Mouse (Mus musculus) stomach, postnatal 0 days (tissue): Measurements from ENCODE around the gene Gps2. TPM values are rescaled to one million over a fixed set of nuclear protein-coding genes. Genes with fewer than 3 reads are reported as not detected.

Source experiments
- ATAC-seq: fragments of 200-750 bp; cut with Nextera tagmentation; 2 replicates; pipeline ENCODE4 v1.8.0; 2017; ENCODE audit not compliant: low FRiP score, low TSS enrichment
- DNase-seq: peaks from one replicate; pipeline ENCODE4 v3.0.0-alpha.2; 2016; ENCODE audit warnings: low spot score
- H3K27ac ChIP-seq: fragments of 300-500 bp; sonication (generic); replicated peaks from 2 replicates; pipeline ENCODE4 v1.5.1; 2014; ENCODE audit warnings: mild to moderate bottlenecking, control low read depth
- H3K27me3 ChIP-seq: fragments of 300-500 bp; sonication (generic); 2 replicates; pipeline ENCODE4 v1.6.1; 2014; ENCODE audit warnings: low read length; ENCODE audit not compliant: control insufficient read depth, insufficient read depth
- H3K36me3 ChIP-seq: fragments of 300-500 bp; sonication (generic); 2 replicates; pipeline ENCODE4 v1.6.1; 2014; ENCODE audit warnings: low read length, mixed read lengths; ENCODE audit not compliant: control insufficient read depth, insufficient read depth
- H3K4me1 ChIP-seq: fragments of 300-500 bp; sonication (generic); replicated peaks from 2 replicates; pipeline ENCODE4 v1.6.1; 2014; ENCODE audit warnings: antibody characterized with exemption; ENCODE audit not compliant: control insufficient read depth, insufficient read depth
- H3K4me2 ChIP-seq: fragments of 300-500 bp; sonication (generic); replicated peaks from 2 replicates; pipeline ENCODE4 v1.6.1; 2014; ENCODE audit warnings: low read depth, mild to moderate bottlenecking, control low read depth, moderate library complexity
- H3K4me3 ChIP-seq: fragments of 300-500 bp; sonication (generic); 2 replicates; pipeline ENCODE4 v1.5.1; 2014; ENCODE audit warnings: low read depth, low read length, control low read depth
- H3K9ac ChIP-seq: fragments of 300-500 bp; sonication (generic); 2 replicates; pipeline ENCODE4 v1.6.1; 2014; ENCODE audit warnings: mild to moderate bottlenecking, low read length, control low read depth, mixed read lengths
- H3K9me3 ChIP-seq: fragments of 300-500 bp; sonication (generic); 2 replicates; pipeline ENCODE4 v1.6.1; 2016; ENCODE audit warnings: low read length; ENCODE audit not compliant: control insufficient read depth
- CTCF ChIP-seq: IDR thresholded peaks from 2 replicates; pipeline ENCODE4 v1.5.1; 2016; ENCODE audit warnings: antibody characterized with exemption, low read depth, mild to moderate bottlenecking, moderate library complexity
- EP300 ChIP-seq: optimal IDR thresholded peaks from 2 replicates; pipeline ENCODE3; 2016; ENCODE audit warnings: antibody characterized with exemption
- WGBS: fragments of 180-500 bp; shearing (Covaris S2); extraction: QIAGEN DNeasy Blood & Tissue Kit; methylation state at CpG from one replicate; pipeline ENCODE4 v1.1.7; 2014; 5-methylcytosine and 5-hydroxymethylcytosine counted together
- microRNA-seq: library from miRNA; unstranded; fragments of <30 nt; microRNA quantifications from one replicate; pipeline ENCODE4, GENCODE M21; 2016
- polyA plus RNA-seq: library from polyadenylated mRNA; unstranded; fragments of >200 nt; fragmentation: Nextera tagmentation; extraction: Ambion mirVana; gene quantifications from 2 replicates; pipeline ENCODE4 v1.2.1, GENCODE M21; 2015

The Gps2 gene
- polyA plus RNA-seq, 1 experiment from 2014 or later: 40.6 TPM

GRCm38 (mm10) chr11:69960616-69961015 is 46.9 kb downstream of the Gps2 start:
- Histone ChIP-seq H3K9ac (no peak overlapping the region), H3K36me3 (no peaks in the 10 kb centered on the region), H3K4me2 (no peak overlapping the region), H3K9me3 (no peaks in the 10 kb centered on the region), H3K4me1 (no peaks in the 10 kb centered on the region), H3K27me3 (peaks cover 4% of the 10 kb centered on the region; the same call in 1 of the 2 replicates), H3K4me3 (no peak overlapping the region), H3K27ac (no peak overlapping the region)
- DNase-seq (peak; percentile 38), ATAC-seq (no peak)
- 41% methylated on average over 5 of the region's 5 CpGs for WGBS
- TF ChIP-seq EP300: no peak
- peak; percentile 66 for TF ChIP-seq CTCF

GRCm38 (mm10) chr11:69961841-69962240 is 48.2 kb downstream of the Gps2 start:
- peak; percentile 50 for ATAC-seq
- Histone ChIP-seq H3K27me3 (peaks cover 6% of the 10 kb centered on the region; the same call in 1 of the 2 replicates), H3K27ac (peak overlapping the region; percentile 35; the same call in 1 of the 2 replicates)

GRCm38 (mm10) chr11:69964650-69965270 is 51.1 kb downstream of the Gps2 start, which contains the start of gene Cldn7:
TSS of gene Cldn7 (plus strand) at chr11:69964779.
- H3K4me3 ChIP-seq: peak within 1 kb of the TSS; percentile 43
- peak within 1 kb of the TSS; percentile 65 for H3K4me2 ChIP-seq
- peaks cover 6% of the 10 kb centered on the region; the same call in 1 of the 2 replicates for H3K36me3 ChIP-seq
- ATAC-seq (no peak), DNase-seq (peak; percentile 34)
- peaks cover 6% of the 10 kb centered on the region; the same call in 1 of the 2 replicates for H3K27me3 ChIP-seq
- no peaks in the 10 kb centered on the region for H3K9me3 ChIP-seq
- H3K9ac ChIP-seq: peak within 1 kb of the TSS; percentile 59; the same call in 1 of the 2 replicates
- H3K4me1 ChIP-seq: peaks cover 2% of the 10 kb centered on the region; the same call in 1 of the 2 replicates
- TF ChIP-seq EP300: no peak
- 14% methylated on average over 24 of the region's 24 CpGs for WGBS
- H3K27ac ChIP-seq: peak within 1 kb of the TSS; percentile 59; the same call in 1 of the 2 replicates

More at GRCm38 (mm10) chr11:69961841-69962240, 48.2 kb downstream of the Gps2 start:
- WGBS: 22% methylated on average over 5 of the region's 5 CpGs
- no peak overlapping the region for H3K4me3 ChIP-seq
- peaks cover 2% of the 10 kb centered on the region; the same call in 1 of the 2 replicates for H3K4me1 ChIP-seq
- H3K9ac ChIP-seq: no peak overlapping the region
- H3K9me3 ChIP-seq: no peaks in the 10 kb centered on the region
- DNase-seq: peak; percentile 73
- no peak overlapping the region for H3K4me2 ChIP-seq
- TF ChIP-seq EP300: no peak
- H3K36me3 ChIP-seq: no peaks in the 10 kb centered on the region

GRCm38 (mm10) chr11:69965271-69966005 is 51.8 kb downstream of the Gps2 start:
- 6% methylated on average over 49 of the region's 49 CpGs for WGBS
- peak overlapping the region; percentile 82 for H3K27ac ChIP-seq
- TF ChIP-seq EP300 (no peak), CTCF (peak; percentile 8; the same call in 1 of the 2 replicates)
- peaks cover 6% of the 10 kb centered on the region; the same call in 1 of the 2 replicates for H3K27me3 ChIP-seq
- peak overlapping the region; percentile 65 for H3K4me2 ChIP-seq
- H3K9ac ChIP-seq: peak overlapping the region; percentile 59; the same call in 1 of the 2 replicates
- H3K36me3 ChIP-seq: peaks cover 7% of the 10 kb centered on the region; the same call in 1 of the 2 replicates
- H3K4me3 ChIP-seq: peak overlapping the region; percentile 43
- ATAC-seq (peak; percentile 67), DNase-seq (peak; percentile 89)
- peaks cover 2% of the 10 kb centered on the region; the same call in 1 of the 2 replicates for H3K4me1 ChIP-seq
- H3K9me3 ChIP-seq: no peaks in the 10 kb centered on the region

Small RNA genes within 50 kb of the gene (microRNA-seq; reads per million reads assigned to microRNA genes)
- gene Mir6924: not detected

Other genes with a start within 250 kb of the Gps2 start
- 16.7 and 17.9 TPM in 2 replicates for gene Cd68, start 247.7 kb upstream of the Gps2 start, polyA plus RNA-seq
- gene Eif4a1, start 241.5 kb upstream of the Gps2 start, polyA plus RNA-seq: 339 and 351 TPM in 2 replicates
- gene Senp3, start 231.8 kb upstream of the Gps2 start, polyA plus RNA-seq: 30.5 and 32.4 TPM in 2 replicates
- 0.50 and 0.75 TPM in 2 replicates for gene Tnfsf13, start 228.1 kb upstream of the Gps2 start, polyA plus RNA-seq
- 6.9 and 9.7 TPM in 2 replicates for gene Tnfsf12, start 218.0 kb upstream of the Gps2 start, polyA plus RNA-seq
- gene Tnfsfm13, start 217.8 kb upstream of the Gps2 start, polyA plus RNA-seq: 4.1 and 4.2 TPM in 2 replicates
- gene Polr2a, start 155.3 kb upstream of the Gps2 start, polyA plus RNA-seq: 7.9 and 9.0 TPM in 2 replicates
- 0.11 TPM in 1 of 2 replicates, not detected in the other for gene Slc35g3, start 151.9 kb upstream of the Gps2 start, polyA plus RNA-seq
- 2.6 and 2.7 TPM in 2 replicates for gene Zbtb4, start 148.0 kb upstream of the Gps2 start, polyA plus RNA-seq
- gene Chrnb1, start 117.9 kb upstream of the Gps2 start, polyA plus RNA-seq: 4.3 and 5.0 TPM in 2 replicates
- gene Fgf11, start 112.0 kb upstream of the Gps2 start, polyA plus RNA-seq: 0.67 and 0.90 TPM in 2 replicates
- 28.4 and 34.4 TPM in 2 replicates for gene Tmem102, start 108.3 kb upstream of the Gps2 start, polyA plus RNA-seq
- gene Gm39566, start 98.6 kb upstream of the Gps2 start, polyA plus RNA-seq: not detected in 2 replicates
- gene Spem2, start 95.4 kb upstream of the Gps2 start, polyA plus RNA-seq: not detected in 2 replicates
- not detected in 2 replicates for gene Spem1, start 91.7 kb upstream of the Gps2 start, polyA plus RNA-seq
- gene Nlgn2, start 76.1 kb upstream of the Gps2 start, polyA plus RNA-seq: 2.5 and 2.7 TPM in 2 replicates
- 329 and 366 TPM in 2 replicates for gene Tmem256, start 75.4 kb upstream of the Gps2 start, polyA plus RNA-seq
- gene Plscr3, start 67.5 kb upstream of the Gps2 start, polyA plus RNA-seq: 54.4 and 58.4 TPM in 2 replicates
- gene Tnk1, start 55.2 kb upstream of the Gps2 start, polyA plus RNA-seq: 12.3 TPM in 2 replicates
- gene Tmem95, start 35.9 kb upstream of the Gps2 start, polyA plus RNA-seq: 0.25 and 0.54 TPM in 2 replicates
- 15.9 and 18.1 TPM in 2 replicates for gene Kctd11, start 32.5 kb upstream of the Gps2 start, polyA plus RNA-seq
- gene Acap1, start 18.3 kb upstream of the Gps2 start, polyA plus RNA-seq: 0.70 and 0.71 TPM in 2 replicates
- gene 2810408A11Rik, start 12.9 kb upstream of the Gps2 start, polyA plus RNA-seq: 5.6 and 5.9 TPM in 2 replicates
- gene Neurl4, start 12.8 kb upstream of the Gps2 start, polyA plus RNA-seq: 2.3 and 3.9 TPM in 2 replicates
- gene Eif5a, start 8.1 kb downstream of the Gps2 start, polyA plus RNA-seq: 1,169 and 1,205 TPM in 2 replicates
- gene Ybx2, start 21.9 kb downstream of the Gps2 start, polyA plus RNA-seq: 1.4 and 1.7 TPM in 2 replicates
- gene Slc2a4, start 34.3 kb downstream of the Gps2 start, polyA plus RNA-seq: 36.4 and 40.5 TPM in 2 replicates
- gene Cldn7, start 50.9 kb downstream of the Gps2 start, polyA plus RNA-seq: 119 and 125 TPM in 2 replicates
- gene Ctdnep1, start 67.3 kb downstream of the Gps2 start, polyA plus RNA-seq: 13.1 and 14.9 TPM in 2 replicates
- 73.1 and 73.4 TPM in 2 replicates for gene Elp5, start 68.6 kb downstream of the Gps2 start, polyA plus RNA-seq
- 536 and 544 TPM in 2 replicates for gene Gabarap, start 77.3 kb downstream of the Gps2 start, polyA plus RNA-seq
- gene Phf23, start 81.9 kb downstream of the Gps2 start, polyA plus RNA-seq: 34.4 and 38.5 TPM in 2 replicates
- 9.8 and 11.1 TPM in 2 replicates for gene Dvl2, start 86.7 kb downstream of the Gps2 start, polyA plus RNA-seq
- 136 and 143 TPM in 2 replicates for gene Acadvl, start 101.5 kb downstream of the Gps2 start, polyA plus RNA-seq
- gene Dlg4, start 103.1 kb downstream of the Gps2 start, polyA plus RNA-seq: 2.6 and 3.9 TPM in 2 replicates
- 0.70 and 0.83 TPM in 2 replicates for gene Asgr1, start 140.2 kb downstream of the Gps2 start, polyA plus RNA-seq
- gene Asgr2, start 178.8 kb downstream of the Gps2 start, polyA plus RNA-seq: 0.19 and 0.30 TPM in 2 replicates
- gene Mgl2, start 216.4 kb downstream of the Gps2 start, polyA plus RNA-seq: 0.48 and 0.68 TPM in 2 replicates
- 1.0 and 1.4 TPM in 2 replicates for gene Clec10a, start 242.3 kb downstream of the Gps2 start, polyA plus RNA-seq